Mouse (Mus musculus) granulocyte monocyte progenitor cell, adult 5-6 weeks (primary cell): ENCODE results near the gene Igsf9b. TPM values are rescaled to one million over a fixed set of nuclear protein-coding genes. Genes with fewer than 3 reads are reported as not detected.
A peak's percentile ranks its signal among the peaks of the same experiment; 100 is the strongest.

ENCODE experiments used
- ATAC-seq: replicated peaks from 2 replicates; pipeline ENCODE4 v1.8.0; 2016; ENCODE audit warnings: mild to moderate bottlenecking, moderate TSS enrichment, inconsistent platforms; ENCODE audit not compliant: poor library complexity, severe bottlenecking
- total RNA-seq, 2 experiments: library from RNA; stranded (forward) in 1 of 2; stranded (reverse) in 1 of 2; fragments of 200-712, 200-1000 nt in 1 of 2; fragments of >200 nt in 1 of 2; fragmentation: Nextera tagmentation in 1 of 2; gene quantifications; 2 replicates each; pipeline ENCODE4 v1.2.3; 2014 to 2017

The Igsf9b gene
- total RNA-seq, 2 experiments from 2014 or later: 0.10 TPM; not detected in 1

DNA sequence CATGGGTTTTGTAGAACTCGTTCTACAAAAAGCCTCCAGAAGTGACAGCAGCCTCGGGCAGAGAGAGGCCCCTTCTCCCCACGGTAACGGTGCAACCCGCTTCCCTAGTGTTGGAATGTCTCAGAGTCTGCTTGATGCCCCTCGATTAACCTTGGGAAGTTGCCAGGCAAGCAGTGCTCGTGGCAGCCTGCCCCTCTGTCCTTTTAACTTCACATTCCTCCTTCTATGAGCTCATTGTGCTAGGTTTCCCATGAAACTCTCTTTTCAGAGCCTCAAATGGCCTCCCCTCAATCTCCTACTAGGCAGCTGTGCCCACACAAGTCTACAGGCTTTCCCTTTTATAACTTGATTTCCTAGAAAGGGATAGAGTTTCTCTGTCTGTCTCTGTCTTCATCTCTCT, 10.6 kb upstream of the Igsf9b start:
- no peak for ATAC-seq

DNA sequence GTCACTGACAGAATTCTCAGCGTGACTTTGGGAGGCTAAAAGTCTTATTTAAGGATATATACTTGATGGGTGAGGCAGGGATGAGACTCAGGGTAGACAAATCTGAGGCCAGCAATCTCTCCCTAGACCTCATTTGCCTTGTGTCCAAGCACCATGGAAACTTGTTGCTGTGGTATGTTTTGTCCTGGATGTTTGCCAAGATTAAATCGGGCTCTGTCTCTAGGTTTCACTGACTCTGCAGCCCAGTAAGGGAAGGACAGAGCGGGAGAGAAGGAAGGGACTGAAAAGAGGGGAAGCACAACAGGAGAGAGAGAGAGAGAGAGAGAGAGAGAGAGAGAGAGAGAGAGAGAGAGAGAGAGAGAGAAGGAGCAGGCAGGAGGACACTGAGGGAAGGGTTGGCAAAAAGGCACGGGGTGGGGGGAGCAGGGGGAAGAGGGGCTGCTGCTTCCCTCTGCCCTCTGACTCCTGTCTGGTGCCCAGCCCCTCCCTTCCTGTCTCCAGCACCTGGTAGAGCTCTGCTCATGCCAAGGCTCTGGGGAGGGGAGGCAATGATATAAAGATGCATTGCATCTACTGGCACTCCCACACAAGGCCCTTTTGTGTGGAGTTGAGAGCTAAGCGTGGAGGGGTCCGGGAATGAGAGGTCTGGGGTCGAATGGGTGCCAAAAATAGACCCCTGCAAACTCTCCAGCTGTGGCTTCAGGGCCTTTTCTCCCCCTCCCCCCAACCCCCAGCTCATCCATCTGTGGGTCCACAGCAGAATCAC, 9.3 kb upstream of the Igsf9b start:
- ATAC-seq: no peak

DNA sequence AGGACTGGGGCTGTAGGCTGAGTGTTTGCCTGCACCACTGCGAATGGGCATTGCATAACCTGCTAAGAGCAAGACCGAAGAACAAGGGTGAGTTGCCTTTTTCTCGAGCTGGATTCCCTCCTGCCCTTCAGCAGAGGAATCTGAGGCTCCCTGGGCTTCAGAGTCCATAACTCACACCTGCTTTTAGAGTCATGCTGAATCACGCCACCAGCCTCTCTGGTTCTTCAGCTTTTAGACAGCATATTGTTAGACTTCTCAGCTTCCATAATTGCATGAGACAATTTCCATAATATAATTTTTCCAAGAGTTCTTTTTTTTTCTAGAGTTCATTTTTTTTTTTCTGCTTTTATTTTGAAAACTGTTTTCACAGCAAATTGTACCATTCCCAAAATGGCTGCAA, 4.6 kb upstream of the Igsf9b start:
- no peak for ATAC-seq

DNA sequence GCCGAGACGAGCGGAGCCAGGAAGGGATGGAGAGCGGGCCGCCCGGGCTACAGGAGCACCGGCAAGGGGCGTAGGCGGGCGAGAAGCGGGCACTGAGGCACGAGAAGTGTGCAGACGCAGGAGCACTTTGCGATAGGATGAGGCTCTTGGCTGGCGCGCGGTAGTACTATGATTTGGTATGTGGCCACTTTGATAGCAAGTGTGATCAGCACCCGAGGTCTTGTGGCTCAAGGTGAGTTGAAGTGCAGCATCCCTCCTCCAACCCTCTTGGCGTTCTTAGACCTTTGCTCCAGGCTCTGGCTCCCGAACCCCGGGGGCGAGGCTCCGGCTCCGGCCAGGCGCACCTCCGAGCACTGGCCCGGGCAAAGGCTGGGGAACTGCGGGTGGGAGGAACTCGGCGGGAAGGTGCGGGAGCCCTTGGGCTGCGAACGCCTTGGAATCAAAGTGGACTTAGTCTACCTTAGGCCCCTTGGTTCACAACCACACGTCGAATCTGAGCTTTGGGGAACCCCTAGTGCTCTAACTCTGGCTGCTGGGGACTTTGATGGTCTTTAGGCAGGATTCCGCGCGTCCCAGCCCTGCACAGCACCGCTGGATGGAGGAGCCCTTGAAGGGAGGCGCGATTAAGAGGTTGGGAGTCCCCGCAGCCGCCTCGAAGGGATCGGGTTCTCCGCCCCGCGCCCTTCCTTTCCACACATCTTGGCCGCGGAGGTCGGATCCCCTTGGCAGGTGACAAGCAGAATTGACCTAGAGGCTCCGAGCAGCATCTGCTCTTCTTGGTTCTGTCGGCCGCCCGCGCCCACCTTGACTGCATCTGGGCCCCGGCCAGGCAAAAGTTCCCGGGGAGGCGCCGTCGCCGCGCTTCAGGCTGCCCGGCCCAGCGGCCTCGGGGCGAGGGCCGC, 533 bp downstream of the Igsf9b start:
- 0 out of 2 replicates have a peak, but pooled peaks have one; percentile 28 for ATAC-seq

DNA sequence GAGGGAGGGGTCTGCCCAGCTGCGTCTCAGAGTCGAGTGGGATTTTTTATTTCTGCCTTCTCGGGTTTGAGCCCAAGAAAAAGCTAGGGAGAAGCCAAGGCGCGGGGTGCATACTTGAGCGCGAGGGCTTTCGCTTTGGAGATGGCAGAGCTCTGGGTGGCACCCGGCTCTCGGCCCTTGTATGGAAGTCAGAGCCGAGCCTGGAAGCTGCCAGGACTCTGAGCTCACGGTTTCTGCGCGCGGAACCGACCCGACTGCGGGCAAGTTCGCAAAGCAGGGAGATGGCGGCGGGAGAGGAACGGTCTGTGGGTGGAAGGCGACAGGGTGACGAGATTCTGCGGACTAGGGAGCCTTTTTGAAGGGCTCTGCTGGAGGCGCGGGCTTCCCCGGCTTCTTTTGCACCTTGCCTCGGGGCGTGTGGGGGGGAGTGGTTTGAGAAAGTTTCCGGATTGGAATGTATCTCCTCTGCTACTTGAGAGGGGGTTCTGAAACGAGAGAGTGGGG, 1.2 kb downstream of the Igsf9b start:
- no peak for ATAC-seq

DNA sequence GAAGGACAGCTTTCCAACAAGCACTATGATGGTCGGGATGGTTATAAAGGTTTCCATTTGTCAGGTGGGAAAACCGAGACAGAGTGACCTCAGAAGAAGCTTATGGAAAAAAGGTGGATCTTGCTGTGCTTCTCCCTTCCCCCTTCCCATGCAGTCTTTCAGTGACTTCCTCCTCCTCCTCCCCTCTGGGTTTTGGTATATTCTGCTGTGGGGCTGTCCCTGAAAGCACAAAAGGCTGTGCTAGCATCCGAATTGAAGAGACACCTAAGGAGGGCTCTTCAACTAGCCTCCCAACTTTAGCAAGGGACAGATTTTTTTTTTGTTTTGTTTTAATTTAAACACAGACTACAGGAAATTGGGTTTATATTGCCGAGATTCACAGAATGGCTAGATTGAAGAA, 1.7 kb downstream of the Igsf9b start:
- ATAC-seq: no peak

DNA sequence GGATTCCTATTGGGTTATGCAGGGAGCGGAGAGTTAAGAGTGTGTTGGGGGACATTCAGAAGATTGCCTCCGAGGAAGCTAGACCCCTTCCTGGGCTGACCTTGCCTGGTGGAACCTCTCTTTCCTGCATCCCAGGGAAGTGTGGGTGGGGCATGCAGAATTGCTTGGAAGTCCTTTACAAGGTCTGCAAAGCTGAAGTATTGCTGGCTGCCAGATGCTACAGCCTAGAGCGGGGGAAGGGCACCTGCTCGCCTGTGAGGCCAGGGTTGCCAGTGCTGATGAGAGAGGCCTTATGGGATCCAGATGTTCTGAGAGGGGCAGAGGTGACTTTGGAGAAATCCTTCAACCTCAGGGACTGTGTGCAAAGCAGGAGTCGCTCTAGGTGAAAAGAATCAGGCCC, 2.5 kb downstream of the Igsf9b start:
- ATAC-seq: no peak

DNA sequence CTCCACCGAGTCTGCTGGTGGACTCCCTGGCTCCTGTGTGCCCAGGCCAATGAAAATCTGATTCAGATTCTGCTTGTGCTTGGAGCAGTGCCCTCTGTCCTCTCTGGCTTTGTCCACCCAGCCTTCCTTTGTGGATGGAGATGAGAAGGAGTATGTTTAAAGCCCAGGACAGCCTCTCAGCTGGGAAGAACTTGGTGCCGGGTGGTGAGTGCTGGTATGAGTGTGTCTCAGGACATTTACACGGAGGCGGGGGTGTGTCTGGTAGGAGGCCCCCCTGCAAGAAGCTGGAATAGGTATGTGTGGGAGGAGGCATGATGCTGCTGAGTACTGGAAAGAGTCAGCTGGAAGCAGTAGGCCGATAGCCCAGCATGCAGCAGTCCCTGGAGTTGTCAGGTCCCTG, 3.3 kb downstream of the Igsf9b start:
- ATAC-seq: no peak

DNA sequence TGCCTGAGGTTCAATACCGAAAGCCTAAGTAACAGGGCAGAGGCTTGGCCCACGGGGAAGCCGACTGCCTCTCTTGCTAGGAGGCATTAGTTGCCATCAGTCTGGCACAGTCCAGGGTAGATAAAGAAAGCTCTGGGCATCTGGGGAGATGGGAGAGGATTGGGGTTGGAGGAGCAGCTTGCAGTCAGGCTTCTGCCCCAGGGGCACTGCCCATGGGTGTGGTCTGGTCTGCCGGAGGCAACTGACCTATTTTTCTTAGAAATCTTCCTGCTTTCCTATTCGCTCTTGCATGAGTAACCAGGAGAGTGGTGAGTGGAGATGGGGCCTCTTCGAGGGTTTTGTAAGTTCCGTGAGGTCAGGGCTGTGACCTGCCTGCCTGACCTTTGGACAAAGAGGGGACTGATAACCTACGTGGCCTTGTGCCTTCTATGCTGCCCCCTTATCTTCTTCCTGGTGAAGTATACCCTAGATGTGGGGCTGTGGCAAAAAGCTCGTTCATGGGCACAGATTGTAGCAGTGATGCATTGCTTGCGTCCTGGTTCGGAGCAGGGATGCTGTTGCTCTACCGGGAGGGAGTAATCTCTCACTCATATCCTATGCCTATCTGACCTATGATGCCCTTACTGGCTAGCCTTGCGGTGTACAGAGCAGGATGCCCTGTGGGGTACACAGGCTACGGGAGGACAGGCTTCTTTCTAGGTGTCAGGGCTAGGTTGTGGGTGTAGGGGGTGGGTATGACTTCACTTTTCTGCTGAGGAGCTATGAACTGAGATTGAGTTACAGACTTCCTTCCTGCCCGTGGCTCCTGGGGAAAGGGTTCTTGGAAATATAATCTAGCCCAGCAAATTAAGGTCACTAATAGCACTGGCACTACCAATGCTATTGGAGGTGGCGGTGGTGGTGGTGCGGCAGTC, 4.8 kb downstream of the Igsf9b start:
- no peak for ATAC-seq

DNA sequence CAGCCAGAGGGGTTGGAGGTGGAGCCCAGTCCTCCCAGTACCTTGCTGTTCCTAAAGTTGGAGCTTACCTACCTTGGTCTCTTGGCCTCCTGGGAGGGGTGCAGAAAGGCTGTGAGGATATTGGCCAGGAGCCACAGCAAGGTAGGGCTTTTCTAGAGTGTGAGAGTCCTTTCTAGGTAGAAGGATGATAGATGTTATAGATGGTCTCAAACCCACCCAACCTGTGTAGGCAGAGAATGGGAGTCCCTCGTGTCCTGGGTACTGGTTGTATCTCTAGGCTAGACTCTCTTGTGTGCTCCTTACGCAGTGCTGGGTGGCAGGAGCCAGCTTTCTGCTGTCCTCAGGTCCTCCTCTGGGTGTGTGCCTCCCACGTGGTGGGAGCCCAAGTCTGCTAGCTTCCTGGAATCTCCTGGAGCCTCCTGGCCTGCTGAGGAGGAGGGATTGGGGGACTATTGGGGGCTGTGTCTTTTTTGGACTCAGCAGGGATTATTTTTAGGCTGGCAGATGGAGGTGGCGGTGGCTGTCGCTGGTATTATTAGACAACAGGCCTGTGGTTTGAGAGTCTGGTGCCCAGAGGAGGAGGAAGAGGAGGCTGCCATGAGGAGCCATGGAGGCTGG, 5.6 kb downstream of the Igsf9b start:
- no peak for ATAC-seq

DNA sequence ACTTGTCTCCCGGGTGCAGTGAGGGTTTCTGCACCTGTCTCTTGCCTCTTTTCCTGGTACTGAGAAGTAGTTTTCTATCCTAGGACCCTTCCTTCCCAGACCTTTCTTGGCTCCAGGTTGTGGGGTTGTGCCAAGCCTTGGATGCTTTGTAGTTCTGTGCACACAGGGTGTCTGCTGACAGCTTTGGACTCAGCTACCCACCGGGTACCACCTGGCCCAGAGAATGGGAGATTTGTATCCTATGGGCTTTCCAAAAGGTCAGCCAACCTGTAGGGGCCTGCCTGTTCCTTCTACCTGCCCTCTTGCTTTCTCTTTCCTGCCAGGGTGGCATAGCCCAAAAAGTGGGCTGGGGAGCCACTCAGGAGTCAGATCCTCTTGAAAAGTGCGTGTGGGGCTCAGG, 6.5 kb downstream of the Igsf9b start:
- no peak for ATAC-seq

DNA sequence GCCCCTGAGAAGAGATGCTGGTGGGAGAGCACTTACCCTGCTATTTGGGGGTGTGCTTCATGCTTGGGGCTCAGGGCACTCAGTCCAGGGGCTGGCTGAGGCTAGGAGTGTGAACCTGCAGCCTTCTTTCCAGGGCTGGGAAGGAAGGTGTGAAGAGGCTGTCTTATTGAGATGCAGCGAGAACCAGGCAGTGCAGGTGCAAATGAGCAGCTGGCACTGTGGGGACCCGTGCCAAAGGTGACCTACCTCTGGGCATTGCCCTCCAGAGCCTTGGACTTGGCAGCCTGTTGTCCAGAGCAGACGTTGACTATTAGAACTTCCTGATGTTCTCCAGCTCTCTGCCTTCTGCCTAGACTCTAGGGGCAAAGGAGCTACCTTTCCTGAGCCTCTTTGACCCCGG, 7.6 kb downstream of the Igsf9b start:
- no peak for ATAC-seq

DNA sequence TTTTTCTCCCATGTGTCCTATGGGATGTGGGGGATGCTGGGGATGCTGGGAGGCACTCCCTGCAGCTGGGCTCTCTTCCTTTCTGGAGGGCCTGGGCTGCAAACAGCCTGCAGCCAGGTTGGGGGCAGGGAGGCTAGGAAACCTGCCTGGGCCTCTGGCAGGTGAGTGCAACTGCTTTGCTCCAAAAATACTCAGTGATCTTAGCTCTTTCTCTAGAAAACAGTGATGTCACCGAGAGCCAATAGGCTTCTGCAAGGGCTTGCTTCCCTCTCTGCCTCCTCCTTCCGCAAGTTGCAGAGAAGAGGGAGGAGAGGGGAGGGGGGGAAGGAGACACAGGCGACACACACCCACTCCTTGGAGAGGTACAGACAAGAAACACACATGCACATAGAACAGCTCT, 8.3 kb downstream of the Igsf9b start:
- ATAC-seq: no peak

DNA sequence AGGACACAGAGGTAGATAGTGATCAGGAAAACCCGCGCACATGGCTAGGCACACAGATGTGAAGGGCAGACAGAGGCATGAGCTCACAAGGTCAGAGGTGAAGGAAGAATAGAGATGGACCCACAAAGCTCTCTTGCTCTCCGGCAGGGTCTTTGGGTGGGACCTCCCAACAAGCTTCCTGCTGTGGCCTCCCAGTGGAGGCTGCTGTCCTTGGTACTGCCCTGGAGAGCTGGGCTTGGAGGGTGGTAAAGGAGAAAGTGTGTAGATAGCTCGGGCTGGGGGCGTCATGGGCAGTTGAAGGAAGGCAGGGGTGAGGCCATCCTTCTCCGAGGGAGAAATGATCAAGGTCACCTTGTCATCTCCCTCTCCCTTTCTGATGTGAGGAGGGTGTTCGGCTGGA, 9.0 kb downstream of the Igsf9b start:
- no peak for ATAC-seq

DNA sequence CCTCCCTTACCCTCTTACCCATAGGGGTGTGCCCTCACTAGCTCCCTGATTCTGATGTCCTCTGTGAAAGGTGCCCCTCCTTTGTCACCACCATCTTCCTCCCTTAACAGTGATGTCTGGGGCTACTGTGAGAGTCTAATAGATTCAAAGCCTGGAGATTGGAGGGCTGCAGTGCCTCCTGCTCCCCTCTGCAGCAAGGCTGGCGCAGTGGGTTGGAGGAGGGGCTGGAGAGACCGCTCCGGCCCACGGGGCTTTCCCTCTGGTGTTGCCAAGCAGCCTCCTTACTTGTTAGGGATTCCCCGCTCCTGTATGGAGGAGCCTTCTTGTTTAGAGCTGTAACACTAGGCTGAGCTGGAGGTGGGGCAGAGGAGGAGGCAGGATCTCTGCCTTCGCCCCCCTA, 9.6 kb downstream of the Igsf9b start:
- ATAC-seq: no peak

DNA sequence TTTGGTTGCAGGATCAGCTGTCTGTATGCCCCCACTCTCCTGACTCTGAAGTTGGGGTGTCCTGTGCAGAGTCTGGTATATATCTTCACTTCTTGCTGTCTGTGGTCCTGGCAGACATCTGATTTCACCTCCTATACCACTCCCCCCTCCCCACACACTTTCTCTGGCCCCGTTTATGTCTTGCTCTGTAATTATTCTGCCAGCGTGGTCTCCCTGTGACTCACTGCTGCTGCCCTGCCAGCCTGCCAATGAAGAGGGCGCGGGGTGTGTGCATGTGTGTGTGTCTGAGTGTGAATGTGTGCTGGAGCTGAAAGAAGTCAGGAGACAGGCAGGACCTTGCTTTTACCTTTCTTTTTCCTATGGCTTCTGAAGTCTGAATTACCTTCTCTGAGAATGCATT, 11.0 kb downstream of the Igsf9b start:
- ATAC-seq: no peak

DNA sequence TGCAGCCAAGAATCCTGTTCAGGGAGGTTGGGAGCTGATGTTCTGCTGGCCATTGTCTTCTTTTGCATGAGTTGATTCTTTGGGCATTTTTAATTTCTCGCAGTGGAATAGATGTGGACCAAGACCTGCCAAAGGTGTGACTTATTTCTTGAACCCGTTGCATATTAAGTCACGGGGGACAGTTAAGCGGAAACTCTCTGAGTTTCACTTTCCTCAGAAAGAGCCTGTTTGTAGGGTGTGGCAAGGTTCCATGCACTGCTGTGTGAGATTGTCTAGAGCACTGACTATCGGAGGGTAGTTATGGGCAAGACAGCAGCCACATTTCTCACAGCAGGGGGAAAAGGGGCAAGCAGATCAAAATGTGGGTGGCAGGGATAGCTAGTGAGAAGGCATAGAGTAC, 14.4 kb downstream of the Igsf9b start:
- no peak for ATAC-seq

DNA sequence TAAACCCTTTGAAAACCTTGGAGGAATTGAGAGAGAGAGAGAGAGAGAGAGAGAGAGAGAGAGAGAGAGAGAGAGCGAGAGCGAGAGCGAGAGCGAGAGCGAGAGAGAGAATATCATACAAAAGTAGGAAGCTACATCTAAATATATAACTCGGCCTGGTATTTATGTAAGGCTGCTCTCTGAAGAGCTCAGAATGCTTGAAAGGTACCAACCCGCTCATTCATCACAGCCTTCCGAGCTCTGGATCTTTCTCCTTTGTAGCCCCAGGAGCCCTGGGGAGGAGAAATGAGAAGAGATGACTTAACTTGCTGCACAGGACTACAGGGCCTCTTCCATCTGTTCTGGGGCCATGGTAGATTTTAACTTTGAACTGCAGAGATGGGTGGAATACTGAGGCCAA, 22.3 kb downstream of the Igsf9b start:
- no peak for ATAC-seq

DNA sequence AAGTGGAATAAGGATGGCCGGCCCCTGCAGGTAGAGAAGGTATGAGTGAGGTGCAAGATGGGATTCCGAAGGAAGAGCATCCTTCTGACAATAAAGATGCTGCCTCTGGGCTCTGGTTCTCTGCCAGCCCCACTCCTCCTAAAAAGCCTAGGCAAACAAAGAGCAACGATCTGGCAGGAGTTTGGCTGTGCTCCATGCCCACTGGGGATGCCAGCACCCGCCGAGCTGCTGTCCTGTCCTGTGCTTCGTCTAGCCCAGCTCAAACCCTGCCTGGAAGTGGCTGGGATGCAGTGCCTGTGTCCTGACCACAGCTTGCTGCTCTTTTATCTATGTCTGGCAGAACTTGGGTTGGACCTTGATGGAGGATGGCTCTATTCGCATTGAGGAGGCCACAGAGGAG, 23.3 kb downstream of the Igsf9b start:
- no peak for ATAC-seq

DNA sequence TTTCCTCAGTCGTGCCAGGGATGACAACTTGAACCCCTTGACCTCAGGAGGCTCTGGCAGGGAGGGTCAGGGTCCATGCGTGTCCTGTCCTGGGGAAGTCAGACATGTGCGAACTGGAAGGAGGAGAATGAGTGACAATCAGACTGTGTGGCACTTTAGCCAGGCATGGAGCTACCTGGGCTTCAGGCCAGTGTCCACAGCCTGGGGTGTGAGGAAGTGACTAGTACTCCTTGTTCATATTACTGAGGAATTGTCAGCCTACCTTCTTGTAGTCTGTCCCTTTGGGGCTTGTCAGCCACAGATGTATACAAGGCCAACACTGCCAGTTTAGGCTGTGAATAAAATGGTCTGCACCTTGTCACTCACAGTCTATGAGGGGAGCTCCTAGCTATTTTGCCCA, 24.4 kb downstream of the Igsf9b start:
- ATAC-seq: no peak
